Mouse (Mus musculus) heart, adult 8-10 months (tissue): ENCODE results near the gene Syde1. TPM values are rescaled to one million over a fixed set of nuclear protein-coding genes. Genes with fewer than 3 reads are reported as not detected.
A peak's percentile ranks its signal among the peaks of the same experiment; 100 is the strongest.

Experiments
- DNase-seq: peaks from one replicate; pipeline ENCODE4 v3.0.0; 2022; ENCODE audit warnings: low spot score
- total RNA-seq, 4 experiments: library from RNA; stranded (reverse); gene quantifications; 2 replicates each; pipeline ENCODE4 v1.2.4; 2022

Gene Syde1
- total RNA-seq, 4 experiments from 2014 or later, result 10.5 to 13.2 (median 12.2) TPM

DNA sequence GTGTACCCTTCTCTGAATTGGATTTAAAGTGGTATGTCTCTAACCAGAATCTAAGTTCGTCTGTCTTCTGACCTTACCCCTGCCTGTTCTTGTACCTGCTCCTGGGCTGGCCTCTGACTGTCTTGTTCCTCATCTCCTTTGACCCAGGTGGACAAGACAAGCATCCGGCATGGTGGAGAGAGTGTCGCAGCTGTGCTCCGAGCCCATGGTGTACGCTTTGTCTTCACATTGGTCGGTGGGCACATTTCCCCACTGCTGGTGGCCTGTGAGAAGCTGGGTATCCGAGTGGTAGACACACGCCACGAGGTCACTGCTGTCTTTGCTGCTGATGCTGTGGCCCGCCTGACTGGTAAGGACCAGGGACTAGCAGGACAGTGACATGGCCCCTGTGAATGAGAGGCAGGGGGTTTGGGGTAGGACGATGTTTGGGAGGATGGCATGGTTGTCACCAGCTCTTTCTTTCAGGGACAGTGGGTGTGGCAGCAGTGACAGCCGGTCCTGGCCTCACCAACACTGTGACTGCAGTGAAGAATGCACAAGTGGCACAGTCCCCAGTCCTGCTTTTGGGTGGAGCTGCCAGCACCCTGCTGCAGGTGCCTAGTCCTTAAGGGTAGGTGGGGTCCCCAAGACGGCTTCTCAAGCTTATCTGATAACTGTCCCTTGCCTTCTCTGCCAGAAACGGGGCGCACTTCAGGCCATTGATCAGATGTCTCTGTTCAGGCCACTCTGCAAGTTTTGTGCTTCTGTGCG is 15.2 kb downstream of the Syde1 start:
- no peak for DNase-seq

DNA sequence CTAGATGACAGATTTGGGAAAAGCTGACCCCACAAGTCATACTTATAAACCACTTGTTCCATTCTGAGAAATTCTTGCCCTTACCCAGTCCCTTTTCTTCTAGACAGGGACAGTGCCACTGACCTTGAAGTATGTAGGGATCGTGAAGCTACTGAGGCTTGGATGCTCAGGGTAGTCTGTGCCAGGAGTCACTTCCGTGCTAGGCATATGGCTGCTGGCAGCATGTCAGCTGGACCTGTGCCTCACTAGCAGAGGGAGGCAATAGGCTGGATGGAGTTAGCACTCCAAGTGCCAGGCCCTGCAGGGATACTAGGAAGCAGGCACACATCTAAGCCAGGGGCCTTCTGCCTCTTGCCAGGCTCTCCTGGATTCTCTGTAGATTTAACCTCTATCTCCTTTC is 16.1 kb downstream of the Syde1 start:
- peak; percentile 38 for DNase-seq

DNA sequence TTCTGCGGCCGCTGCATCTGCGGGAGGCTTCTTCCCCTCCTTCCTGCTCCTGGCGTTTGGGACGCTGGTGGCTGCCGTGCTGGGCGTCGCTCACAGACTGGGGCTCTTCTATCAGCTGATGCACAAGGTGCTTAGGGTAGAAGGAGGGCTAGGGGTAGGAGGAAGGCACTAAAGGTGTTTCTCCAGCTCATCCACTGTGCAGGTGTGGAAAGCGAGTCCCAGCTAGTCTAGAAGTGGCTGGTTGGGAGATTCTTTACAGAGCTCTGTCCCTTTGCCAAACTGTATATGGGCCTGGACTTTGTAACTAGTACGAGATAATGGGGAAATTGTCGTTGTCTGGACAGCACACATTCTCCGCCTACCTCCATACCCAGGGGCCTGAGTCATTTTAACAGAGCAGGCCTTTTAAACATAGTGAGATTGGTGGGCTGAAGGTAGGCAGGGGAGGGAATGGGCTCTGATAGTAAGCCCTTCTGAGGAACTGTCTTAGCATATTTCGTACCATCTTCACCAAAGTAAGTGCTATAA is 16.6 kb downstream of the Syde1 start:
- no peak for DNase-seq

DNA sequence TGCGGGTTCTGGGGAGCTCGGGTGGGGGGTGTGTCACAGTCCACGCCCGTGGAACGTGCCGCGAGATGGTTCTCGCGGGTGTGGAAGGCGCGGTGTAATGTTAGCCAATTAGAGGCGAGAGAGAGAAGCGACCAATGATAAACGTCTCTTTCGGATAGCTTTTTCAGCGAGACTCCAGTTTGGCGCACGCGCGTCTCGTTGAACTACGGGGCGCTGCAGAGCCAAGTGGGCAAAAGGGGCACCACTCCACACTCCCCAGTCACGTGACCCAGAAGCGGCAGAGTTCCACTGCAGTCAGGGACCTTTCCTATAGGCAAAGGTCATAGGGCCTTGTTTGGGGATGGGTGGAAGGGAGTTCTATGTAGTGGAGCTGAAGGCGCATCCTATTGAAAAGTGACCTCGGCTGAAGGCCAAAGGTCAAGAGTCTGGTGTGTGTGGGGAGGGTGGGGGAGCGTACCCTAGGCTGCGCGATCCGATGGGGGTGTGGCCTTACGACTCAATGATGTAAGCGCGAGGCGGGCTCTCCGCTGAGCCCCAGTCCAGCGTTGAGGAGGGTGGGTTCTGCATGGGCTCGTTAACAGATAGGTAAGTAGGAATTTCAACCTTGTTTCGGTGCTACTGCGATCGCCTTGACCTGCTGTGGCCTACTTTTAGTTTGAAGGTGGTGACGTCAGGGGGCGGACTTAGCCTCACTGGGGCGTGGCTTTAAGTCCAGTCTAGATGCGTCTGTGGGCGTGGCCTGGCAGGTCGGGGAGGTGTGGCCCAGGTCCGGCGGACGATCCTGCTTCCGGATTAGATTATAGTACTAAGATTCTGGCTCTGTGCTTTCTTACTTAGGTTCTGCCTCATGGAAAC is 17.3 kb downstream of the Syde1 start, which contains the start of gene Ilvbl:
Gene Ilvbl (plus strand): TSS at position 97 of the 855 bp plus-strand sequence.
- DNase-seq, result peak; percentile 95

DNA sequence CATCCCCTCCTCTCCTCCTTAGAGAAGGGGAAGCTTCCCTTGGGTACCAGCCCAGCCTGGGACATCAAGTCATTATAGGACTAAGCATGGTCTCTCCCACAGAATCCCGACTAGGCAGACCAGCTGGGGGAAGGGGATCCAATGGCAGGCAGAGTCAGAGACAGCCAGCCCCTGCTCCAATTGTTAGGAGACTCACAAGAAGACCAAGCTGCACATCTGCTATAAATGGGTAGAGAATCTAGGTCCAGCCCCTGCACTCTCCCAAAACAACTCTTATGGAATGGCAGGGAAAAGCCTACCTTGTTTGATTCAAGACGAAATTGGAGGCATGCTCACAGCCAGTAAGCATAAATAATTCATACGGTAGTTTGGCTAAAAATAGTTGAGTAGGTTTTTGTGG is 18.5 kb downstream of the Syde1 start:
- no peak for DNase-seq

DNA sequence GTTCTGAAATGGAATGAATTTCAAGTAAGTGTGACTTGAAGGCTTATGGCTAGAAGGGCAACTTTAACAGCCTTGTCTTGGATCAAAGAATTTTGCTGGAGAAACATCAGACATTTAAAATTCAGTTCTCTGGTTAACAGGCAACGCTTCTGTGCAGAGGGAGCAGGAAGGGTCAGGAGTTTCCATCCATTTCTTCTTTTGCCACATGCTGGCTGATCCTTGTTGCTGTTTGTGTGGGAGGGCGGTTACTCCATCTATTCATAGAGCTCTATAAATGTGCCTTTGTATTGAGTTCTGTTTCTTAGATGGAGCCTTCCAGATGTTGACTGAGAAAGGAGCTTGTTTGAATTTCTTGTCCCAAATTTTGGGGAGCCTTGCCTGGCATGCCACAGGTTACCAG is 20.9 kb downstream of the Syde1 start:
- DNase-seq, result no peak

DNA sequence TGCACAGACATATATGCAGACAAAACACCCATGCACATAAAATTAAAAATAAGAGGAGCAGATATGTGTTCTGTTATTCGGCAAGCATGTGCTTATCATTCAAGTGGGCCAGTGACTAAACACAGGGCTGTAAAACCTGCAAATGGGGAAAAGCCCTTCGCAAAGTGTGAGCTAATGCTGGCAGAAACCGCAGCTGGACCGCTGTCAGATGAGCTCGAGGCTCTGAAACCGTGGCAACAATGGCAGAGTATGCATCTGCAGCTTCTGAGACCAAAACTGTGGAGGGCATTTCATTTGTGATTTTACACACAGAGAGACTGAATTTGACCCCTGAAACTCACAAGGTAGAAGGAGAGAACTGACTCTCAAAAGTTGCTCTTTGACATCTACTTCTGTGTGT is 21.3 kb downstream of the Syde1 start:
- no peak for DNase-seq

DNA sequence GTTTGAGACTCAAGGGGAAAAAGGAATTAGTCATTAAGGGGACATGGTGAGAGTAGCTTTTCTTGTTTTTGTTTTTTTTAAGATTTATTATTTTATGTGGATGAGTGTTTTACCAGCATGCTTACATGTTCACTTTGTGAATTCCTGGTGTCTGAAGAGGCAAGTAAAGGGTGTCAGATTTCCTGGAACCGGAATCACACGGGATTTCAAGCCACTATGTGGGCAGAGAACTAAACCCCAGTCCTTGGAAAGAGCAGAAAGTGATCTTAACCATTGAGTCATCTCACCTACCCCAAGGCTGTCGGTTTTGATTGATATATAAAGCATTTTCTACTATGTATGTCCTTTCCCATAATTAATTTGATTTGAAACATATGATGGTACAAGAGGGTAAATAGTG is 22.1 kb downstream of the Syde1 start:
- no peak for DNase-seq

DNA sequence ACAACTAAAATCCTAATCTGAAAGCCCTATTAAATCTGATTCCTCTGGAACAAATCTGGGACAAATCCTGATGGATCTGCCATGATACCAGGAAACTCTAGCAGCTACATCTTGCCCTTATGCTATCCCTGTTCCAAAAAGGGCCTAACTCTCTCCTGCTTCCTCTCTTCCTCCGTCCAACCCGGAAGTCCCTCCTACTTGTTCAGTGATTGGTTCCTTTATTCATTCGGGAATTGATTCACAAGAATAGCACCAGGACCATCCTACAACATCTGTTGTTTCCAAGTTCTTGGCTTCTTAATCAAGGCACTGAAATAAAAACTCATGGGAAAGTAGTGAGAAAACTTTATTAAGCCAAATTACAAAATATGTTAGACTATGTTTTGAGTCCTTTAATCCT is 22.6 kb downstream of the Syde1 start:
- DNase-seq, result no peak

DNA sequence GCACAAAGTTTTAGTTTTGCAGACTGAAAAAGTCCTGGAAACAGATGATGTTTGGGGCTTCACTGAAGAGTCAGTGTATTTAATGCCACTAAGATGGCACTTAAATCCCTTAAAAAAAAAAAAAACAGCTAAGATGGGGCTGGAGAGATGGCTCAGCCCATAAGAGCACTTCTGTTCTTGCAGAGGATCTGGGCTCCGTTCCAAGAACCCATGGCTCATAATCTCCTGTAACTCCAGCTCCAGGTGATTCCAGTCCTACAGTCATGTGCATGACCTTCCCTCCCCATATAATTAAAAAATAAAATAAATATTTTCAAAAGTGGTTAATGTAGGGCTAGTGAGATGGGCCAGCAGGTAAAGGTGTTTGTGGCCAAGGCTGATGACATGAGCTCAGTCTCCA is 26.7 kb downstream of the Syde1 start:
- DNase-seq, result no peak

DNA sequence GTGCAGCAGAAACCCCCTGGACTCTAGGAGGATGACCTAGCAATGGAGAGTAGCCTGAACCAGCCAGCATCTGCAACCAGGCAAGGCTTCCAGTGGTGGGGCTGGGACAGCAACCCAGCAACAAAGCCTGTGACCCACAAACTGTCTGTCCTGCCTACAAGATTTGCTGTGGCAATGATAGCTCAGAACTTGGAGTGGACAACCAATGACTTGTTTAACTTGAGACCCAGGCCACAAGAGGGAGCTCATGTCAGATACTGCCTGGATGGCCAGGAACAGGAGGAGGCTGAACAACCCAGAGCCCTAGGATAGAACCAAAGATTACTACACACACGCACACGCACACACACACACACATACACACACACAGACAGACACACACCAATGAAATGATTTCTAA is 50.8 kb downstream of the Syde1 start:
- peak; percentile 11 for DNase-seq

Other genes with a start within 250 kb of the Syde1 start
- 100 to 1,000 TPM; 206 to 254 (median 219) TPM for gene Agpat3, start 239.5 kb downstream of the Syde1 start, total RNA-seq
- 100 to 1,000 TPM in 2 of 4 experiments, 10 to 100 TPM in 2; 87.2 to 106 (median 96.3) TPM for gene Rrp1, start 178.9 kb downstream of the Syde1 start, total RNA-seq
- gene Cstb, start 166.3 kb downstream of the Syde1 start, total RNA-seq, result 10 to 100 TPM; 16.4 to 26.2 (median 24.4) TPM
- gene Pdxk, start 127.0 kb downstream of the Syde1 start, total RNA-seq, result 10 to 100 TPM; 12.9 to 14.3 (median 13.4) TPM
- gene Olfr1358, start 74.5 kb downstream of the Syde1 start, total RNA-seq, result not detected
- gene Ilvbl, start 17.6 kb downstream of the Syde1 start, total RNA-seq, result 10 to 100 TPM; 37.2 to 42.0 (median 39.7) TPM
- gene Olfr1357, start 26.1 kb upstream of the Syde1 start, total RNA-seq, result not detected
- not detected for gene Casp14, start 126.3 kb upstream of the Syde1 start, total RNA-seq
- not detected for gene Ccdc105, start 161.1 kb upstream of the Syde1 start, total RNA-seq
- gene Slc1a6, start 188.5 kb upstream of the Syde1 start, total RNA-seq, result not detected